14 mouse cellular contexts compared by ENCODE assay signal in the genomic region with DNA sequence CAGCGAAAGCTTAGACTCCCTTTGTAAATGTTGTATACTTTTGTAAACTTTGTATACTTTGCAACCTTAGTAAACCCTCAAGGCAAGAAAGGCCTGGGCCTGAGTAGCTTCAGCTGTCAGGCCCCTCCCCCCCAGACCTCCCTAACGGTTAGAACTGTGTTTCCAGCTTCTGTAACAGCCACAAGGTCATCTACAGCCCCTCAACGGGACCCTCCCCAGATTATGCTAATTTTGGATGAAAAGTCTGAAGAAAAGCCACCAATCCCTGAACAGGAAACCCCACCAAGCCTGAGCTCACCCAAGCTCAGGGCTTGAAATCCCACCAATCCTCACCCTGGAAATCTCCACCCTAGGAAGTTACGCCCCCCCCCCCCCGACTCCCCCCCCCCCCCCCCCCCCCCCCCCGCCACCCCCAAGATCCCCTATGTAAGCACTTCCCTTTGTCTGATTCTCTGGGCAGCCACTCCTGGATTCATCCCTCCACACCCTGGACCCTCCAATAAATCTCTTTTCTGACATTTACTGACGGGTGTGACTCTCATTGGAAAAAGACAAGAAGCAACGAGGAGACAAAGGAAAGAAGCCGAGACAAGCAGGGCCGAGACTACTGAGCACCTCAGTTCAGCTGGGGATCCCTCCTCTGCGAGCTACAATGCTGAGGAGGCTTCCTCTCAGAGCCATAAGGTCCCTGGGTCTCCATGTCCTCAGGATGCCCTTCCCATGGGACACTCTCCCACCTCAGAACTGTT. TPM values are rescaled to one million over a fixed set of nuclear protein-coding genes. Genes with fewer than 3 reads are reported as not detected.
DNase-seq lines count a peak whose midpoint lies in the region; ATAC-seq lines count a peak whose summit lies in the region.
"Had no signal": no experiment of that assay in that cellular context is flagged by ENCODE, and none has a peak within 500 bp of the region (broad histone marks: within the 10 kb centered on the region; RNA-seq: fewer than 3 reads in every experiment).

No protein-coding gene starts in this region.

- WGBS in kidney, embryonic 15.5 days, result 15% methylated on average over 9 of the region's 11 CpGs
- 26% methylated on average over 8 of the region's 11 CpGs for WGBS in embryonic facial prominence, embryonic 13.5 days
- 16% methylated on average over 8 of the region's 11 CpGs for WGBS in intestine, embryonic 14.5 days
- 8% methylated on average over 8 of the region's 11 CpGs for WGBS in neural tube, embryonic 11.5 days

- no peaks in the 10 kb centered on the region for H3K27me3 ChIP-seq in kidney, embryonic 15.5 days
- H3K27me3 ChIP-seq in embryonic facial prominence, embryonic 13.5 days, result no peaks in the 10 kb centered on the region
- H3K27me3 ChIP-seq in intestine, embryonic 14.5 days (replicated peaks; ENCODE audit: control insufficient read depth, insufficient read depth, low read length), result no peaks in the 10 kb centered on the region
- H3K27me3 ChIP-seq in neural tube, embryonic 11.5 days (ENCODE audit: control insufficient read depth, insufficient read depth, low read length), result no peaks in the 10 kb centered on the region
- H3K27me3 ChIP-seq: liver, embryonic 13.5 days had no signal

- H3K4me1 ChIP-seq in kidney, embryonic 15.5 days, result peaks cover 10% of the 10 kb centered on the region; the same call in 1 of the 2 replicates
- H3K4me1 ChIP-seq in embryonic facial prominence, embryonic 13.5 days, result no peaks in the 10 kb centered on the region; the same call in 1 of the 2 replicates
- peaks cover 13% of the 10 kb centered on the region for H3K4me1 ChIP-seq in intestine, embryonic 14.5 days (replicated peaks; ENCODE audit: control insufficient read depth, insufficient read depth, low read length)
- peaks cover 5% of the 10 kb centered on the region; the same call in 1 of the 2 replicates for H3K4me1 ChIP-seq in neural tube, embryonic 11.5 days (ENCODE audit: control insufficient read depth, insufficient read depth, low read length)
- H3K4me1 ChIP-seq: liver, embryonic 13.5 days had no signal

- DNase-seq in kidney, adult 11 months, result no peak
- DNase-seq in intestine, embryonic 14.5 days (ENCODE audit: low spot score), result peak; percentile 71
- DNase-seq in neural tube, embryonic 11.5 days (ENCODE audit: low spot score), result peak; percentile 55
- DNase-seq in lung, postnatal 14 days, result no peak
- DNase-seq in spleen, adult 18-20 months, result no peak
- DNase-seq in urinary bladder, adult 2 months (ENCODE audit: low spot score), result no peak
- DNase-seq: adrenal gland, adult 8-10 months; cerebellum, postnatal 10 days; gastrocnemius, postnatal 25 days; liver, embryonic 13.5 days; right cerebral cortex, postnatal 14 days had no signal

- ATAC-seq in kidney, embryonic 15.5 days (replicated peaks; ENCODE audit: low FRiP score), result peak; percentile 44; the same call in 1 of the 2 replicates
- no peak for ATAC-seq in embryonic facial prominence, embryonic 13.5 days (ENCODE audit: insufficient number of reproducible peaks, insufficient read depth, low FRiP score, low TSS enrichment, low read depth)
- peak; percentile 58 for ATAC-seq in intestine, embryonic 14.5 days (replicated peaks; ENCODE audit: low FRiP score, low TSS enrichment, low read depth)
- ATAC-seq in neural tube, embryonic 11.5 days (ENCODE audit: insufficient read depth, low FRiP score, low TSS enrichment), result peak; percentile 73

- no peak overlapping the region for H3K27ac ChIP-seq in kidney, embryonic 15.5 days
- H3K27ac ChIP-seq in embryonic facial prominence, embryonic 13.5 days, result no peak overlapping the region; the same call in 1 of the 2 replicates
- H3K27ac ChIP-seq in intestine, embryonic 14.5 days (ENCODE audit: low read depth), result peak overlapping the region; percentile 77
- peak overlapping the region; percentile 93 for H3K27ac ChIP-seq in neural tube, embryonic 11.5 days (ENCODE audit: low read depth, low read length)
- H3K27ac ChIP-seq: liver, embryonic 13.5 days had no signal

- no peaks in the 10 kb centered on the region for H3K9me3 ChIP-seq in kidney, embryonic 15.5 days (replicated peaks)
- H3K9me3 ChIP-seq in embryonic facial prominence, embryonic 13.5 days, result 0 out of 2 replicates have a peak, but pooled peaks cover 3% of the 10 kb centered on the region
- no peaks in the 10 kb centered on the region for H3K9me3 ChIP-seq in intestine, embryonic 14.5 days (ENCODE audit: control insufficient read depth, low read length)
- no peaks in the 10 kb centered on the region for H3K9me3 ChIP-seq in neural tube, embryonic 11.5 days (ENCODE audit: control insufficient read depth, low read length)
- H3K9me3 ChIP-seq: liver, embryonic 13.5 days had no signal

- peak overlapping the region; percentile 61 for H3K4me2 ChIP-seq in kidney, embryonic 15.5 days
- H3K4me2 ChIP-seq in embryonic facial prominence, embryonic 13.5 days, result peak overlapping the region; percentile 59
- H3K4me2 ChIP-seq in intestine, embryonic 14.5 days (ENCODE audit: low read length), result peak overlapping the region; percentile 52; the same call in 1 of the 2 replicates
- no peak overlapping the region for H3K4me2 ChIP-seq in neural tube, embryonic 11.5 days (ENCODE audit: low read depth)

- no peak overlapping the region for H3K4me3 ChIP-seq in kidney, embryonic 15.5 days (replicated peaks)
- no peak overlapping the region for H3K4me3 ChIP-seq in embryonic facial prominence, embryonic 13.5 days
- no peak overlapping the region for H3K4me3 ChIP-seq in intestine, embryonic 14.5 days (ENCODE audit: low read depth, low read length)
- H3K4me3 ChIP-seq in neural tube, embryonic 11.5 days (ENCODE audit: low read depth, low read length), result no peak overlapping the region

- H3K36me3 ChIP-seq in kidney, embryonic 15.5 days, result no peaks in the 10 kb centered on the region
- H3K36me3 ChIP-seq in embryonic facial prominence, embryonic 13.5 days, result no peaks in the 10 kb centered on the region
- no peaks in the 10 kb centered on the region for H3K36me3 ChIP-seq in intestine, embryonic 14.5 days (ENCODE audit: control insufficient read depth, insufficient read depth, low read length)
- no peaks in the 10 kb centered on the region for H3K36me3 ChIP-seq in neural tube, embryonic 11.5 days (ENCODE audit: control insufficient read depth, insufficient read depth, low read length)
- H3K36me3 ChIP-seq: liver, embryonic 13.5 days had no signal

- no peak overlapping the region for H3K9ac ChIP-seq in kidney, embryonic 15.5 days
- no peak overlapping the region for H3K9ac ChIP-seq in embryonic facial prominence, embryonic 13.5 days
- no peak overlapping the region for H3K9ac ChIP-seq in intestine, embryonic 14.5 days (ENCODE audit: low read length)
- peak overlapping the region; percentile 42 for H3K9ac ChIP-seq in neural tube, embryonic 11.5 days (ENCODE audit: low read length)
- H3K9ac ChIP-seq: liver, embryonic 13.5 days had no signal

RNA-seq across cellular contexts. Expression of a gene that starts 25.0 kb away (rescaled TPM):
- polyA plus RNA-seq in kidney, embryonic 15.5 days (2015; fragmentation: Nextera tagmentation; extraction: Ambion mirVana), result 50.0 and 50.7 TPM in 2 replicates
- 31.1 and 39.6 TPM in 2 replicates for polyA plus RNA-seq in embryonic facial prominence, embryonic 13.5 days (2015; fragmentation: Nextera tagmentation; extraction: Ambion mirVana)
- 36.3 and 37.6 TPM in 2 replicates for polyA plus RNA-seq in intestine, embryonic 14.5 days (2014; fragmentation: Nextera tagmentation; extraction: Ambion mirVana)
- polyA plus RNA-seq in neural tube, embryonic 11.5 days (2014; fragmentation: Nextera tagmentation; extraction: Ambion mirVana), result 140 and 147 TPM in 2 replicates
- 64.0 and 72.1 TPM in 2 replicates for polyA plus RNA-seq in urinary bladder, adult 2 months (2012; rRNA removed)

RNA-seq across cellular contexts. Expression of a gene that starts 25.2 kb away (rescaled TPM):
- 0.17 and 0.31 TPM in 2 replicates for polyA plus RNA-seq in kidney, embryonic 15.5 days (2015; fragmentation: Nextera tagmentation; extraction: Ambion mirVana)
- polyA plus RNA-seq in embryonic facial prominence, embryonic 13.5 days (2015; fragmentation: Nextera tagmentation; extraction: Ambion mirVana), result not detected in 2 replicates
- 0.18 TPM in 1 of 2 replicates, not detected in the other for polyA plus RNA-seq in intestine, embryonic 14.5 days (2014; fragmentation: Nextera tagmentation; extraction: Ambion mirVana)
- polyA plus RNA-seq in neural tube, embryonic 11.5 days (2014; fragmentation: Nextera tagmentation; extraction: Ambion mirVana), result 0.48 and 1.1 TPM in 2 replicates
- 0.04 TPM in 1 of 2 replicates, not detected in the other for polyA plus RNA-seq in urinary bladder, adult 2 months (2012; rRNA removed)
- polyA plus RNA-seq: large intestine, adult 2 months; liver, embryonic 13.5 days had no signal

Comparison
In these comparisons a context has a peak if more than half of its experiments do, and no peak if none do; other contexts are left out.
1. H3K27ac ChIP-seq: peak in intestine, embryonic 14.5 days (single experiment) and neural tube, embryonic 11.5 days (single experiment); none in kidney, embryonic 15.5 days (single experiment) and embryonic facial prominence, embryonic 13.5 days (single experiment).
2. DNase-seq: peak in intestine, embryonic 14.5 days (single experiment) and neural tube, embryonic 11.5 days (single experiment); none in kidney, adult 11 months (single experiment), lung, postnatal 14 days (single experiment), spleen, adult 18-20 months (0 of 2) and urinary bladder, adult 2 months (single experiment).